Mouse (Mus musculus): ENCODE data around the gene Gmip.

DNA sequence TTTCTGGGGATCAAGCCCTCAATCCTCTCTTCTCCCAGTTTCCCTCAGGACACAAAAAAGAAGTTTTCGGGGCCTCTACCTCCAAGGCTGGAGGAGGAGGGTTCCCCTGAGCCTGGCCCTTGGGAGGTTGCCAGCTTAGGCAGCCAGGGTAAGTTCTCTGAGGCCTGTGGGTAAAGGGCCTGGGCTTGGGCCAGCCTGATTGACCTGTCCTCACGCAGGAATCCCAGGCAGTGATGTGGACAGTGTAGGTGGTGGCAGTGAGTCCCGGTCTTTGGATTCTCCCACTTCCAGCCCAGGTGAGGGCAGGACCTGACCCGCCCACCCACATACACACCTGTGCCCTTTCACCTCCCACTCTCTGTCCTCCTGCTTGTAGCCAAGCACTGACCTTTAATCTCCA lies 6.9 kb downstream of the Gmip start:
- TF ChIP-seq NELFE (IDR thresholded peaks at IDR 0.05; ENCODE audit: low read depth, low read length) = no peak
- no peak for TF ChIP-seq JUND (conservative IDR thresholded peaks at IDR 0.05; ENCODE audit: low read depth, low read length)
- TF ChIP-seq CTCF (conservative IDR thresholded peaks at IDR 0.05 in 1 of 2, IDR thresholded peaks at IDR 0.05 in 1 of 2; ENCODE audit: low read depth in 2 of 2, low read length in 2 of 2) = no peak
- no peak for TF ChIP-seq POLR2A (IDR thresholded peaks at IDR 0.05; ENCODE audit: low read depth, low read length)
- no peak for TF ChIP-seq ZKSCAN1 (IDR thresholded peaks at IDR 0.05; ENCODE audit: borderline replicate concordance, low read depth, low read length)
